Mouse (Mus musculus): Measurements from ENCODE around the gene Tmem123.

- TF ChIP-seq CTCF (conservative IDR thresholded peaks at IDR 0.05; ENCODE audit: low read length) (no peak), NANOG (IDR thresholded peaks at IDR 0.05; ENCODE audit: borderline replicate concordance, low read length) (no peak), POU5F1 (IDR thresholded peaks at IDR 0.05; ENCODE audit: borderline replicate concordance, low read length) (no peak)
Measured at GRCm38 (mm10) chr9:7763614-7764300, at the start of gene Tmem123.
